Mouse (Mus musculus): ENCODE measurements at regions not wholly inside any gene's neighbourhood (a gene's known extent, or its start where the extent isn't known, plus 50 kb on each side); places are given as distances from the start of the nearest gene placed in this dataset.

DNA sequence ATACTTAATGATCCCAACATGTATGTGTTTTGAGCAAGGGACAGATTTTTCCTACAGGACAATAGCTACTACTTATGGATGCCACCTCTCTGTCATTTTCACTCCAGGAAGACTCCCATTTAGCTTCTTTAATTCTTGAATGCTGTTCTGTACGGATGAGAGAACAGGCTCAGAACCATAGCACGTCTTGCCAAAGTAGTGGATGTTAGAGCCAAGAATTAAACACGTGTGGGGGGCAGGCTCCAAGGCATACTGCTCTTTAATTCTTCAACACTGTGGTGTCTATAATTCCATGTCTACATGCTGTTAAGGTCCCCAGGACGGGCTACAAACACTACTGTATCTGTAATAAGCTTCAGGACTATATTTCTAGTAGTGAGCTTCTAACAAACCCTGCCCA, 74.7 kb upstream of the Ssbp2 start:
- WGBS, result 88% methylated on average over 4 of the region's 4 CpGs
- no peaks in the 10 kb centered on the region for H3K27me3 ChIP-seq (ENCODE audit: control insufficient read depth, insufficient read depth, low read length)
- no peak overlapping the region for H3K27ac ChIP-seq (ENCODE audit: control insufficient read depth, insufficient read depth, low read length)
- TF ChIP-seq CTCF (IDR thresholded peaks at IDR 0.05; ENCODE audit: borderline replicate concordance, control insufficient read depth, extremely low read depth, insufficient read depth, low read length, poor library complexity), result no peak
- TF ChIP-seq POLR2A (IDR thresholded peaks at IDR 0.05; ENCODE audit: control insufficient read depth, extremely low read depth, insufficient read depth, low read length, poor library complexity), result no peak
- no peak for DNase-seq
- H3K4me3 ChIP-seq (ENCODE audit: control insufficient read depth, insufficient read depth, low read length), result no peak overlapping the region
- no peaks in the 10 kb centered on the region for H3K4me1 ChIP-seq (replicated peaks; ENCODE audit: control insufficient read depth, insufficient read depth, low read length)
- no peaks in the 10 kb centered on the region for H3K36me3 ChIP-seq (ENCODE audit: control insufficient read depth, insufficient read depth, low read length)

DNA sequence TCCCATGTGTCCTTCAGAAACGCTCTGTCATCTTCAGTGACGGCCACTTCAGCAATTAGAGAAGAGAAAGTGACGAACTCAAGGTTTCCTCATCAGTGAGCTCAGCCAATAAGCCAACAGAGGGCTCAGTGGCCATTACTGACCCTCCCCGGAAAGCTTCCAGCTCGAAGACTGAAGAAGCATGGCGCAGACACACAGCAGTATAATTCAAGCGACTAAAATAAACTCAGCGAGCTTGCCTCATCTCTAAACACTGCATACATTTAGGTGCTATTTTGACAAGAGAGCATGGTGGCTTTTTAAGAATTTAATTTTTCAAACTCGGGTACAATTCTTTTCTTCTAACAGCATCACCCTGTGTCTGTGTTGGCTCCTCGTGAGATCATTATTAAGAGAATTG, 72.2 kb upstream of the Ssbp2 start:
- no peak for DNase-seq
- Histone ChIP-seq H3K36me3 (ENCODE audit: control insufficient read depth, insufficient read depth, low read length) (no peaks in the 10 kb centered on the region), H3K27me3 (ENCODE audit: control insufficient read depth, insufficient read depth, low read length) (no peaks in the 10 kb centered on the region), H3K27ac (ENCODE audit: control insufficient read depth, insufficient read depth, low read length) (no peak overlapping the region), H3K4me3 (ENCODE audit: control insufficient read depth, insufficient read depth, low read length) (no peak overlapping the region), H3K4me1 (replicated peaks; ENCODE audit: control insufficient read depth, insufficient read depth, low read length) (no peaks in the 10 kb centered on the region)
- 97% methylated on average over 10 of the region's 10 CpGs for WGBS
- TF ChIP-seq CTCF (IDR thresholded peaks at IDR 0.05; ENCODE audit: borderline replicate concordance, control insufficient read depth, extremely low read depth, insufficient read depth, low read length, poor library complexity) (no peak), POLR2A (IDR thresholded peaks at IDR 0.05; ENCODE audit: control insufficient read depth, extremely low read depth, insufficient read depth, low read length, poor library complexity) (no peak)

DNA sequence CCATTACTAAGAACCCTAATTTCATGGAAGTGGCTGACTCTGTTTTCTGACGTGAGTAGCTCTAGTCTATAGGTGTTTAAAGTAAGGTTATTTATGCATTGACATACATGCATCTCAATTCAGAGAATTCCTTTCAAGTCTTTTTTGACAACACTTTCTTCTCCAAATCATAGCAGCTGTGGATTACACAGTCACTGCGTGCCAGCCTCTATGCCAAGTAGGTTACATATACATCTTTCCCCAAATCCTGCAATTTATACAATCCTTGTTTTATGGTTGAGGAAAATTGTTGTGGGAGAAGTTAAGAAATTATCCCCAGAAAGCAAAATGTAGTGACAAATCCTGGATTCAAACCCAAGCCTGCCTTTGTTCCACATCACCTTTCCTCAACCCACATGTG, 56.5 kb upstream of the Ssbp2 start:
- TF ChIP-seq POLR2A (IDR thresholded peaks at IDR 0.05; ENCODE audit: control insufficient read depth, extremely low read depth, insufficient read depth, low read length, poor library complexity) (no peak), CTCF (IDR thresholded peaks at IDR 0.05; ENCODE audit: borderline replicate concordance, control insufficient read depth, extremely low read depth, insufficient read depth, low read length, poor library complexity) (no peak)
- DNase-seq, result no peak
- Histone ChIP-seq H3K4me1 (replicated peaks; ENCODE audit: control insufficient read depth, insufficient read depth, low read length) (no peaks in the 10 kb centered on the region), H3K4me3 (ENCODE audit: control insufficient read depth, insufficient read depth, low read length) (no peak overlapping the region), H3K27me3 (ENCODE audit: control insufficient read depth, insufficient read depth, low read length) (no peaks in the 10 kb centered on the region), H3K36me3 (ENCODE audit: control insufficient read depth, insufficient read depth, low read length) (no peaks in the 10 kb centered on the region), H3K27ac (ENCODE audit: control insufficient read depth, insufficient read depth, low read length) (no peak overlapping the region)
- over 99% methylated on average over 2 of the region's 2 CpGs for WGBS

DNA sequence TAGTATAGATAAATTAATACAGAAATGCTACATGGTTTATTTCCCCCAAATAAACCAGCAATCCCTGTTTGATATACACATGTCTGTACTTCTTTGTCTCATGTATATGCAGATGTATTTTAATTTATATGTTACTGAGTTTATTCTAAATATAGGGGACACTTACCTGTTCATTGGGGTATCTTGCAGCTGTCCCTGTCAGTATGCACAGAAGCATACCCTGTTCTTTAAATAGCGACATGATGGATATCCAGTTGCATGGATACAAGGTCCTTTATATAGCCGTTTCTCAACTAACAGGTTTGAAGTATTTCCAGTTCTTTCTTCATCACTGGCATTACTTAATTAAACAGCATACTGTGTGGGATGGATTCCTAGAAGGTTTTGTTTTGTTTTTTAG, 55.1 kb upstream of the Ssbp2 start:
- no peak for DNase-seq
- H3K27ac ChIP-seq (ENCODE audit: control insufficient read depth, insufficient read depth, low read length), result no peak overlapping the region
- WGBS, result 96% methylated on average over 2 of the region's 2 CpGs
- no peak for TF ChIP-seq POLR2A (IDR thresholded peaks at IDR 0.05; ENCODE audit: control insufficient read depth, extremely low read depth, insufficient read depth, low read length, poor library complexity)
- TF ChIP-seq CTCF (IDR thresholded peaks at IDR 0.05; ENCODE audit: borderline replicate concordance, control insufficient read depth, extremely low read depth, insufficient read depth, low read length, poor library complexity), result no peak
- no peak overlapping the region for H3K4me3 ChIP-seq (ENCODE audit: control insufficient read depth, insufficient read depth, low read length)
- H3K27me3 ChIP-seq (ENCODE audit: control insufficient read depth, insufficient read depth, low read length), result no peaks in the 10 kb centered on the region
- H3K36me3 ChIP-seq (ENCODE audit: control insufficient read depth, insufficient read depth, low read length), result no peaks in the 10 kb centered on the region
- no peaks in the 10 kb centered on the region for H3K4me1 ChIP-seq (replicated peaks; ENCODE audit: control insufficient read depth, insufficient read depth, low read length)

DNA sequence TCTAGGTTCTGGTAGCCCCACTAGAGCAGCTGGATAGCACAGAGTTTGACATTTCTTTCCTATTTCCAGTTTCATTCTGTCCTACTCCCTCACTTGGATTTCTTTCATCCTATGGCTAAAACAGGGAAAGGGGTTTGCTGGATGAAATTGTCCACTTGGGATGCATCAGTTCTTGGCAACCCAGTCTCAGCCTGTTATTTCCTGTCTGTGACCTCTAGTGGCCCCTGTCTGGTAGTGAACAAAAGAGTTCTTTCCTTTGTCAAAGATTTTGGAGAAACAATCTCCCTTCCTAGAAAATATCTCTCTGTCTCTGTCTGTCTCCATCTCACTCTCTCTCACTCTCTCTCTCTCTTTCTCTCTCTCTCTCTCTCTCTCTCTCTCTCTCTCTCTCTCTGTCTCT, 50.0 kb upstream of the Ssbp2 start:
- DNase-seq, result no peak
- no peaks in the 10 kb centered on the region for H3K36me3 ChIP-seq (ENCODE audit: control insufficient read depth, insufficient read depth, low read length)
- H3K27me3 ChIP-seq (ENCODE audit: control insufficient read depth, insufficient read depth, low read length), result no peaks in the 10 kb centered on the region
- no peak overlapping the region for H3K4me3 ChIP-seq (ENCODE audit: control insufficient read depth, insufficient read depth, low read length)
- no peak for TF ChIP-seq CTCF (IDR thresholded peaks at IDR 0.05; ENCODE audit: borderline replicate concordance, control insufficient read depth, extremely low read depth, insufficient read depth, low read length, poor library complexity)
- no peak for TF ChIP-seq POLR2A (IDR thresholded peaks at IDR 0.05; ENCODE audit: control insufficient read depth, extremely low read depth, insufficient read depth, low read length, poor library complexity)
- H3K27ac ChIP-seq (ENCODE audit: control insufficient read depth, insufficient read depth, low read length), result no peak overlapping the region
- no peaks in the 10 kb centered on the region for H3K4me1 ChIP-seq (replicated peaks; ENCODE audit: control insufficient read depth, insufficient read depth, low read length)

All from thymus, adult 2 months (tissue).